Mouse (Mus musculus) embryonic fibroblast, embryonic 13.5 days (primary cell): ENCODE data around the gene Nhlh1.
A peak's percentile ranks its signal among the peaks of the same experiment; 100 is the strongest.

Experiments used
- CTCF ChIP-seq: IDR thresholded peaks from 2 replicates; pipeline ENCODE4 v1.5.1; 2011; ENCODE audit warnings: mild to moderate bottlenecking, control low read depth, low read length, moderate library complexity, borderline replicate concordance; ENCODE audit not compliant: insufficient read depth
- POLR2A ChIP-seq: IDR thresholded peaks from 2 replicates; pipeline ENCODE4 v1.6.1; 2011; ENCODE audit warnings: low read depth, mild to moderate bottlenecking, control low read depth, low read length, moderate library complexity

GRCm38 (mm10) chr1:172046938-172047337 lies 10.4 kb downstream of the Nhlh1 start:
- TF ChIP-seq CTCF, result peak; percentile 51
- no peak for TF ChIP-seq POLR2A
